Mouse (Mus musculus): Measurements from ENCODE around the gene Rfc2. TPM values are rescaled to one million over a fixed set of nuclear protein-coding genes. Genes with fewer than 3 reads are reported as not detected.

The Rfc2 gene
- polyA plus RNA-seq, 1 experiment, result 82.8 TPM

GRCm38 (mm10) chr5:134560450-134561171 lies 20.6 kb upstream of the Rfc2 start:
- Histone ChIP-seq H3K4me3 (ENCODE audit: extremely low read depth, insufficient read depth, insufficient read length) (no peak overlapping the region), H3K4me1 (ENCODE audit: control insufficient read depth, insufficient read depth, insufficient read length) (no peaks in the 10 kb centered on the region), H3K27me3 (ENCODE audit: control insufficient read depth, insufficient read depth, low read length) (no peaks in the 10 kb centered on the region; the same call in 1 of the 2 replicates), H3K36me3 (ENCODE audit: control insufficient read depth, insufficient read depth, low read length) (no peaks in the 10 kb centered on the region), H3K27ac (ENCODE audit: insufficient read depth, low read length) (no peak overlapping the region)
- TF ChIP-seq POLR2A (IDR thresholded peaks at IDR 0.05; ENCODE audit: low read depth, low read length) (no peak), CTCF (IDR thresholded peaks at IDR 0.05; ENCODE audit: extremely low read depth, insufficient read depth, insufficient read length, insufficient replicate concordance) (no peak)
- DNase-seq (ENCODE audit: low read depth in 1 of 2, low spot score in 2 of 2), result no peak
- 85% methylated on average over 16 of the region's 16 CpGs for WGBS

- no peak overlapping the region for H3K4me3 ChIP-seq (ENCODE audit: extremely low read depth, insufficient read depth, insufficient read length)
- no peaks in the 10 kb centered on the region for H3K36me3 ChIP-seq (ENCODE audit: control insufficient read depth, insufficient read depth, low read length)
- no peaks in the 10 kb centered on the region for H3K4me1 ChIP-seq (ENCODE audit: control insufficient read depth, insufficient read depth, insufficient read length)
- WGBS, result 89% methylated on average over 2 of the region's 2 CpGs
- DNase-seq (ENCODE audit: low read depth in 1 of 2, low spot score in 2 of 2), result no peak
- TF ChIP-seq CTCF (IDR thresholded peaks at IDR 0.05; ENCODE audit: extremely low read depth, insufficient read depth, insufficient read length, insufficient replicate concordance), result no peak
- no peak for TF ChIP-seq POLR2A (IDR thresholded peaks at IDR 0.05; ENCODE audit: low read depth, low read length)
- H3K27me3 ChIP-seq (ENCODE audit: control insufficient read depth, insufficient read depth, low read length), result no peaks in the 10 kb centered on the region
- H3K27ac ChIP-seq (ENCODE audit: insufficient read depth, low read length), result no peak overlapping the region
These were observed 16.9 kb upstream of the Rfc2 start for GRCm38 (mm10) chr5:134564272-134564671.

- 70% methylated on average over 6 of the region's 6 CpGs for WGBS
- Histone ChIP-seq H3K36me3 (ENCODE audit: control insufficient read depth, insufficient read depth, low read length) (no peaks in the 10 kb centered on the region), H3K4me3 (ENCODE audit: extremely low read depth, insufficient read depth, insufficient read length) (no peak overlapping the region), H3K27me3 (ENCODE audit: control insufficient read depth, insufficient read depth, low read length) (no peaks in the 10 kb centered on the region), H3K4me1 (ENCODE audit: control insufficient read depth, insufficient read depth, insufficient read length) (no peaks in the 10 kb centered on the region), H3K27ac (ENCODE audit: insufficient read depth, low read length) (no peak overlapping the region)
- DNase-seq (ENCODE audit: low read depth in 1 of 2, low spot score in 2 of 2), result no peak
- no peak for TF ChIP-seq POLR2A (IDR thresholded peaks at IDR 0.05; ENCODE audit: low read depth, low read length)
- no peak for TF ChIP-seq CTCF (IDR thresholded peaks at IDR 0.05; ENCODE audit: extremely low read depth, insufficient read depth, insufficient read length, insufficient replicate concordance)
These were observed 15.5 kb upstream of the Rfc2 start for GRCm38 (mm10) chr5:134565696-134566095.

- no peak for DNase-seq (ENCODE audit: low read depth in 1 of 2, low spot score in 2 of 2)
- WGBS, result 85% methylated on average over 4 of the region's 4 CpGs
- Histone ChIP-seq H3K4me3 (ENCODE audit: extremely low read depth, insufficient read depth, insufficient read length) (no peak overlapping the region), H3K27me3 (ENCODE audit: control insufficient read depth, insufficient read depth, low read length) (no peaks in the 10 kb centered on the region), H3K27ac (ENCODE audit: insufficient read depth, low read length) (no peak overlapping the region), H3K36me3 (ENCODE audit: control insufficient read depth, insufficient read depth, low read length) (no peaks in the 10 kb centered on the region), H3K4me1 (ENCODE audit: control insufficient read depth, insufficient read depth, insufficient read length) (no peaks in the 10 kb centered on the region)
- TF ChIP-seq POLR2A (IDR thresholded peaks at IDR 0.05; ENCODE audit: low read depth, low read length), result no peak
- no peak for TF ChIP-seq CTCF (IDR thresholded peaks at IDR 0.05; ENCODE audit: extremely low read depth, insufficient read depth, insufficient read length, insufficient replicate concordance)
These were observed 13.7 kb upstream of the Rfc2 start for GRCm38 (mm10) chr5:134567445-134567844.

GRCm38 (mm10) chr5:134568030-134568429 lies 13.1 kb upstream of the Rfc2 start:
- no peak overlapping the region for H3K4me3 ChIP-seq (ENCODE audit: extremely low read depth, insufficient read depth, insufficient read length)
- no peak for TF ChIP-seq CTCF (IDR thresholded peaks at IDR 0.05; ENCODE audit: extremely low read depth, insufficient read depth, insufficient read length, insufficient replicate concordance)
- TF ChIP-seq POLR2A (IDR thresholded peaks at IDR 0.05; ENCODE audit: low read depth, low read length), result no peak
- DNase-seq (ENCODE audit: low read depth in 1 of 2, low spot score in 2 of 2), result no peak
- H3K27me3 ChIP-seq (ENCODE audit: control insufficient read depth, insufficient read depth, low read length), result no peaks in the 10 kb centered on the region
- no peaks in the 10 kb centered on the region for H3K4me1 ChIP-seq (ENCODE audit: control insufficient read depth, insufficient read depth, insufficient read length)
- H3K36me3 ChIP-seq (ENCODE audit: control insufficient read depth, insufficient read depth, low read length), result no peaks in the 10 kb centered on the region
- H3K27ac ChIP-seq (ENCODE audit: insufficient read depth, low read length), result no peak overlapping the region
- WGBS, result 88% methylated on average over 3 of the region's 3 CpGs

- TF ChIP-seq CTCF (IDR thresholded peaks at IDR 0.05; ENCODE audit: extremely low read depth, insufficient read depth, insufficient read length, insufficient replicate concordance), result no peak
- TF ChIP-seq POLR2A (IDR thresholded peaks at IDR 0.05; ENCODE audit: low read depth, low read length), result no peak
These were observed 12.1 kb upstream of the Rfc2 start for GRCm38 (mm10) chr5:134568964-134569491.

More at GRCm38 (mm10) chr5:134568964-134569491, 12.1 kb upstream of the Rfc2 start:
- Histone ChIP-seq H3K27ac (ENCODE audit: insufficient read depth, low read length) (no peak overlapping the region), H3K27me3 (ENCODE audit: control insufficient read depth, insufficient read depth, low read length) (no peaks in the 10 kb centered on the region), H3K36me3 (ENCODE audit: control insufficient read depth, insufficient read depth, low read length) (no peaks in the 10 kb centered on the region), H3K4me3 (ENCODE audit: extremely low read depth, insufficient read depth, insufficient read length) (no peak overlapping the region), H3K4me1 (ENCODE audit: control insufficient read depth, insufficient read depth, insufficient read length) (no peaks in the 10 kb centered on the region)
- 54% methylated on average over 8 of the region's 8 CpGs for WGBS
- no peak for DNase-seq (ENCODE audit: low read depth in 1 of 2, low spot score in 2 of 2)

All from spleen, adult 2 months (tissue).